Comparison of ENCODE assay signal across 9 mouse cellular contexts in genomic region chr11:69558756-69559155, GRCm38 (mm10). TPM values are rescaled to one million over a fixed set of nuclear protein-coding genes. Genes with fewer than 3 reads are reported as not detected.
DNase-seq lines count a peak whose midpoint lies in the region; ATAC-seq lines count a peak whose summit lies in the region.
"Had no signal": no experiment of that assay in that cellular context is flagged by ENCODE, and none has a peak within 500 bp of the region (broad histone marks: within the 10 kb centered on the region; RNA-seq: fewer than 3 reads in every experiment).

No protein-coding gene starts in this region.

- H3K36me3 ChIP-seq in neural tube, embryonic 11.5 days (ENCODE audit: control insufficient read depth, insufficient read depth, low read length) = peaks cover 6% of the 10 kb centered on the region
- H3K36me3 ChIP-seq in hindbrain, embryonic 12.5 days = peaks cover 29% of the 10 kb centered on the region
- peaks cover 11% of the 10 kb centered on the region; the same call in 1 of the 2 replicates for H3K36me3 ChIP-seq in liver, embryonic 11.5 days (ENCODE audit: control insufficient read depth, insufficient read depth, low read length)

- DNase-seq in neural tube, embryonic 11.5 days (ENCODE audit: low spot score) = no peak
- DNase-seq in neural tube, embryonic 10.5 days (ENCODE audit: extremely low spot score, low spot score) = no peak
- peak; percentile 33 for DNase-seq in liver, embryonic 11.5 days (ENCODE audit: low spot score)
- DNase-seq in cerebellum, adult 11 months = no peak
- DNase-seq in gastrocnemius, postnatal 36 days = no peak
- no peak for DNase-seq in right cerebral cortex, postnatal 10 days (ENCODE audit: low spot score in 2 of 2)
- DNase-seq in embryo, embryonic 10.5 days (ENCODE audit: low spot score) = no peak

- H3K4me3 ChIP-seq in neural tube, embryonic 11.5 days (ENCODE audit: low read depth, low read length) = peak overlapping the region; percentile 72
- H3K4me3 ChIP-seq in hindbrain, embryonic 12.5 days = peak overlapping the region; percentile 81
- H3K4me3 ChIP-seq in liver, embryonic 11.5 days (ENCODE audit: low read depth, low read length) = peak overlapping the region; percentile 53; the same call in 1 of the 2 replicates

- H3K4me1 ChIP-seq in neural tube, embryonic 11.5 days (ENCODE audit: control insufficient read depth, insufficient read depth, low read length) = peaks cover 64% of the 10 kb centered on the region
- peaks cover 82% of the 10 kb centered on the region for H3K4me1 ChIP-seq in hindbrain, embryonic 12.5 days
- H3K4me1 ChIP-seq in liver, embryonic 11.5 days (replicated peaks; ENCODE audit: control insufficient read depth, insufficient read depth, low read length) = peaks cover 29% of the 10 kb centered on the region

- WGBS in neural tube, embryonic 11.5 days = 31% methylated on average over 6 of the region's 6 CpGs
- WGBS in hindbrain, embryonic 12.5 days = 4% methylated on average over 6 of the region's 6 CpGs
- WGBS in liver, embryonic 11.5 days = 14% methylated on average over 6 of the region's 6 CpGs

- intact Hi-C loops in gastrocnemius, postnatal 36 days (cut with DNase I) = no loop called here

- peak overlapping the region; percentile 92 for H3K4me2 ChIP-seq in neural tube, embryonic 11.5 days (ENCODE audit: low read depth)
- peak overlapping the region; percentile 95 for H3K4me2 ChIP-seq in hindbrain, embryonic 12.5 days (replicated peaks)
- peak overlapping the region; percentile 84 for H3K4me2 ChIP-seq in liver, embryonic 11.5 days

- no peaks in the 10 kb centered on the region for H3K27me3 ChIP-seq in neural tube, embryonic 11.5 days (ENCODE audit: control insufficient read depth, insufficient read depth, low read length)
- 0 out of 2 replicates have a peak, but pooled peaks cover 5% of the 10 kb centered on the region for H3K27me3 ChIP-seq in hindbrain, embryonic 12.5 days
- peaks cover 33% of the 10 kb centered on the region for H3K27me3 ChIP-seq in liver, embryonic 11.5 days (replicated peaks; ENCODE audit: control insufficient read depth, insufficient read depth, low read length)

- H3K27ac ChIP-seq in neural tube, embryonic 11.5 days (ENCODE audit: low read depth, low read length) = no peak overlapping the region
- H3K27ac ChIP-seq in hindbrain, embryonic 12.5 days = peak overlapping the region; percentile 92; the same call in 1 of the 2 replicates
- no peak overlapping the region for H3K27ac ChIP-seq in liver, embryonic 11.5 days (ENCODE audit: low read depth, low read length)

- H3K9me3 ChIP-seq in neural tube, embryonic 11.5 days (ENCODE audit: control insufficient read depth, low read length) = no peaks in the 10 kb centered on the region
- no peaks in the 10 kb centered on the region for H3K9me3 ChIP-seq in hindbrain, embryonic 12.5 days (replicated peaks)
- H3K9me3 ChIP-seq in liver, embryonic 11.5 days (ENCODE audit: control insufficient read depth, low read length) = no peaks in the 10 kb centered on the region

- no peak for ATAC-seq in neural tube, embryonic 11.5 days (ENCODE audit: insufficient read depth, low FRiP score, low TSS enrichment)
- no peak for ATAC-seq in hindbrain, embryonic 12.5 days (ENCODE audit: low FRiP score)
- no peak for ATAC-seq in liver, embryonic 11.5 days (replicated peaks; ENCODE audit: low FRiP score)

- peak overlapping the region; percentile 87 for H3K9ac ChIP-seq in neural tube, embryonic 11.5 days (ENCODE audit: low read length)
- H3K9ac ChIP-seq in hindbrain, embryonic 12.5 days = peak overlapping the region; percentile 99
- H3K9ac ChIP-seq in liver, embryonic 11.5 days (ENCODE audit: low read depth, low read length) = no peak overlapping the region; the same call in 1 of the 2 replicates

RNA-seq across cellular contexts. Expression of gene Efnb3, which starts 1.2 kb away (rescaled TPM):
- 9.6 and 9.7 TPM in 2 replicates for polyA plus RNA-seq in neural tube, embryonic 11.5 days (2014; fragmentation: Nextera tagmentation; extraction: Ambion mirVana)
- 95.7 and 106 TPM in 2 replicates for polyA plus RNA-seq in hindbrain, embryonic 12.5 days (2016; fragmentation: Nextera tagmentation; extraction: Ambion mirVana)
- 1.8 and 2.4 TPM in 2 replicates for polyA plus RNA-seq in liver, embryonic 11.5 days (2014; fragmentation: Nextera tagmentation; extraction: Ambion mirVana)
- under 1 TPM; 0.23 to 0.62 TPM for total RNA-seq in gastrocnemius, postnatal 36 days (2021)

RNA-seq across cellular contexts. Expression of gene Dnah2, which starts 9.8 kb away (rescaled TPM):
- polyA plus RNA-seq in neural tube, embryonic 11.5 days (2014; fragmentation: Nextera tagmentation; extraction: Ambion mirVana) = 0.92 and 1.2 TPM in 2 replicates
- 1.4 and 2.5 TPM in 2 replicates for polyA plus RNA-seq in hindbrain, embryonic 12.5 days (2016; fragmentation: Nextera tagmentation; extraction: Ambion mirVana)
- 0.14 and 0.52 TPM in 2 replicates for polyA plus RNA-seq in liver, embryonic 11.5 days (2014; fragmentation: Nextera tagmentation; extraction: Ambion mirVana)
- under 1 TPM; 0.13 to 0.27 TPM for total RNA-seq in gastrocnemius, postnatal 36 days (2021)
- total RNA-seq: megakaryocyte-erythroid progenitor cell, adult 5-6 weeks had no signal

RNA-seq across cellular contexts. Expression of gene Wrap53, which starts 21.3 kb away (rescaled TPM):
- 34.5 and 34.6 TPM in 2 replicates for polyA plus RNA-seq in neural tube, embryonic 11.5 days (2014; fragmentation: Nextera tagmentation; extraction: Ambion mirVana)
- polyA plus RNA-seq in hindbrain, embryonic 12.5 days (2016; fragmentation: Nextera tagmentation; extraction: Ambion mirVana) = 29.7 and 29.9 TPM in 2 replicates
- 33.7 and 39.3 TPM in 2 replicates for polyA plus RNA-seq in liver, embryonic 11.5 days (2014; fragmentation: Nextera tagmentation; extraction: Ambion mirVana)
- 1 to 10 TPM; 2.6 to 2.8 TPM for total RNA-seq in gastrocnemius, postnatal 36 days (2021)

RNA-seq across cellular contexts. Expression of gene Trp53, which starts 21.4 kb away (rescaled TPM):
- 169 and 175 TPM in 2 replicates for polyA plus RNA-seq in neural tube, embryonic 11.5 days (2014; fragmentation: Nextera tagmentation; extraction: Ambion mirVana)
- 105 and 109 TPM in 2 replicates for polyA plus RNA-seq in hindbrain, embryonic 12.5 days (2016; fragmentation: Nextera tagmentation; extraction: Ambion mirVana)
- polyA plus RNA-seq in liver, embryonic 11.5 days (2014; fragmentation: Nextera tagmentation; extraction: Ambion mirVana) = 196 and 198 TPM in 2 replicates
- 10 to 100 TPM; 10.7 to 15.8 TPM for total RNA-seq in gastrocnemius, postnatal 36 days (2021)

RNA-seq across cellular contexts. Expression of gene Atp1b2, which starts 47.0 kb away (rescaled TPM):
- 7.2 and 7.7 TPM in 2 replicates for polyA plus RNA-seq in neural tube, embryonic 11.5 days (2014; fragmentation: Nextera tagmentation; extraction: Ambion mirVana)
- polyA plus RNA-seq in hindbrain, embryonic 12.5 days (2016; fragmentation: Nextera tagmentation; extraction: Ambion mirVana) = 12.1 and 18.5 TPM in 2 replicates
- 76.2 and 79.5 TPM in 2 replicates for polyA plus RNA-seq in liver, embryonic 11.5 days (2014; fragmentation: Nextera tagmentation; extraction: Ambion mirVana)
- total RNA-seq in gastrocnemius, postnatal 36 days (2021) = 100 to 1,000 TPM; 380 to 461 TPM
